Mouse (Mus musculus) retina, adult 2 months (tissue): Measurements from ENCODE around the gene Bcas1.

Experiments
- DNase-seq: peaks from one replicate; pipeline ENCODE4 v3.0.0-alpha.2; 2012; ENCODE audit warnings: low read depth, low spot score

Gene Bcas1

DNA sequence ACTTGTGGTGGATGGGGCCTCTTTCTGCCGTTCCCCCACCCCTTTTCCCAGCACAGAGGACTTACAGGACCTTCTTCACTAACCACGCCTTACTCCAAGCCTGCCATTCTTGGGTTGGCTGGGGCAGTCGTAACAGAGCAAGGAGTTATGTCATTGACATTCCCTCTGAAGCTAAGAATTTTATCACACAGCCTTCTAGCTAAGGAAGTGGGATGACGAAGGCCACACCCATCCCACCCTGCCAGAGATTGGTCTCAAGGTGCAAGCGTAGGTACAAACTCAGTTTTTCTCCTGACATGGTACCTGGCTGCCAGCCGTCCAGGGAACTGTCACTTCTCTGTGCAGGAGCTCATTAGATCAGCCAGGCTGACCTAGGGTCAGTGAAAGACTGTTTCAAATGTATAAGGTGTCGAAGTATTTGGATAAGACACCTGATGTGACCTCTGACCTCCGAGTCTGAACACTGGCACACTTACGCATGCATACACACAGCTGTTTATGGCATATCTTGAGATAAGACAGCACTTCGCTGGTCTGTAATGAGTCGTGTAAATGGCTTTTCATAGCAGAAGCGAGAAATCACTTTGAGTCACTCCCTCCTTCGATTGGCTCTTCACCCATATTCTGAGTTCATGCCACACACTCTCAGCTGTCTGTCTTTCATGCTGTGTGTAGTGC, 117.2 kb downstream of the Bcas1 start:
- DNase-seq: no peak

DNA sequence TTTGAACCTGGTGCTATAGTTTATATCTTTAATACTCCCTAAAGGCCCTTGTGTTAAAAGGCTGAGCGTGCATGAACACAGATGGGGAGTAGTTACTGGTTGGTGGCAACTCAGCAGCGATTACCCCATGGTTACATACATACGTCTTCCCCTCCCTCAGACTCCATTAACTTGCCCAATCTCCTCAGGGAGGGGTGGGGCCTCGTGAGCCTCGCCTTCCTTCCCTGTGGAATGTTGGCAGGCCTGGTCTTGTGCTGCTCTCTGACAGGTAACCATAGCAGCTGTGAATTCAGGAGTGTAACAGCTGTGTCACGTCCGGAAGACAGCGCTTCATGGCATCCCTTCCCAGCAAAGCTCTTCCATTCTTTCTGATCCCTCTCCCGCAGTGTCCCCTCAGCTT, 118.7 kb downstream of the Bcas1 start:
- no peak for DNase-seq

DNA sequence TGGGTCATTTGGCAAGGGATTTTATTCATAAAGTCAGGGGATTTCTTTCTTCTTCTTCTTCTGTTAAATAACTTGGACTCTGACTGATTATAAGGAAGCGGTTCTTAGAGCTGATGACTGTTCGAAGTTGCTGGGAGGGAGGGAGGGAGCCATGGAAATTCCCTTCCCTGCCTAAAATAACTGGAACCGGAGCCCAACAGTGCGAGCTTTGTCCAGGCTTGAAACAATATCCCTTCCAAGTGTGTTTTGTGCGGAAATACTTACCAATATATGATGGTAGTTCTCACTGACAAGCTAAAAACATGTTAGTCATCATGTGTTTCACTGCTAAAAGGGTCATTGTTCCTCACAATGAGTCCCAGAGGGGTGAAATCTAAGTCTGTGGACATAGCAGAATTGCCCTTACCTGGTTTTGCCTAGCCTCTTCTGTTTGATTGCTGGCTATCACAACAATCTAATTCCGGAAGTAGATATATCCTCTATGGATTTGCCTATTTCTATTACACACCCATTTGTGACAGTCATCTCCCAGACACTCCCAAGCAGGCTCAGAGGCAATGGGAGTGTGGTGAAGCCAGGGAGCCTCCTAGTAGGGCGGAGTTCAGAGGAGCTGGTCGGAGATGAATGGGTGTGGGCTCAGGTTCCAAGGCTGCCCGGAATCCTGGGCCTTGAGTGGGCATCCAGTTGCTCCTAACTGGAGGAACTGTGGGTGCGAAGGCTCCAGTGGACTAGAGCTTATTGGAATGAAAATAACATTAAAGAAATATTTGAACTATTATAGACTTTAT, 119.4 kb downstream of the Bcas1 start:
- DNase-seq: no peak

DNA sequence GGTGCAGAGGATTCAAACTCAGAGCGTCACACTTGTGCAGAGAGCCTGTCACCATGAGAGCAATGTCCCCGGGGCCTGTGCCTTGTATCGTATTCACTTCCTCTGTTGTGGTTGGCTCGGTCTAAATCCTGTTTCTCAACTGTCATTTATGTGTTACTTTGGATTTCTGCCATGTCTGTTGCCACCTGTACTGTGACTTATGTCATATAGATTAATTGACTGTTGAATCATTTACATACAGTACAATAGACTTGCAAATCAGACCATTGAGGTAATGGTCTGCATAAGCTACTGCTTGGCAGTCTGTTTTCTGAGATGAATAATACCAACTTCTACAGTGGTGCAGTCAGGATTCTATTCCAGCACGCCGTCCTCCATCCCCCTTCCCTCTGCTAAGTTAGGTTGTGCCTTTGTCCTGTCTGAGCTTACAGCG, 120.0 kb downstream of the Bcas1 start:
- no peak for DNase-seq

DNA sequence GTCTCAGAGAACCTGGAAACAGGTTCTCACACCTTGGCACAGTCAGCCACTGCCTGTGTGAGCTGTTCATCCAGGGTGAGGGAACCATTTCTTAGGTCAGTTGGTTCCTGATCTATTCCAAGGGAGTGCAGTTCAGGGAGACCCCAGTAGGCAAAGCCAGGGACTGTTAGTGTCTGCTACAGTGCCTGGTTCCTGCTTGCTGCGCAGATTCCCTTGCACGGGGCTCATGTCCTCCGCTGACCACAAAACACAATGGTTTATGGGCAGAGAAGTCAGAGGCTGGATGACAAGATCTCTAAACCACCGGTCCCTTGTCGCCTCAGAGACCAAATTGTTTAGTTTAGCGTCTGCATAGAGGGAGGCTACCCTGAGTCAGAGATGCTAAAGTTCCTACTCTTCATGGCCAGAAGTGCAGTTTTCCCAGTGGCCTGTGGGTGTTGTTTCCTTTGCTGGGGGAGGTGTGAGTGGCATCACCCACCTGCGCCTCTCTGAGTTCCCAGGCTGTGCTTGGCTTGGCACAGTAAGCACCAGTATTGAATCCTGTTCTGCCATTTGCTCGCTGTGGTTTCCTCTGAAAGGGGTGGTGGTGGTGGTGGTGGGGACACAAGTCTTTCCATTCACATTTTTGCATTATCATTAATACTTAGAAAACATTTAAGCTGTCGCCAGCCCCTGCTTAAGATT, 120.9 kb downstream of the Bcas1 start:
- no peak for DNase-seq

DNA sequence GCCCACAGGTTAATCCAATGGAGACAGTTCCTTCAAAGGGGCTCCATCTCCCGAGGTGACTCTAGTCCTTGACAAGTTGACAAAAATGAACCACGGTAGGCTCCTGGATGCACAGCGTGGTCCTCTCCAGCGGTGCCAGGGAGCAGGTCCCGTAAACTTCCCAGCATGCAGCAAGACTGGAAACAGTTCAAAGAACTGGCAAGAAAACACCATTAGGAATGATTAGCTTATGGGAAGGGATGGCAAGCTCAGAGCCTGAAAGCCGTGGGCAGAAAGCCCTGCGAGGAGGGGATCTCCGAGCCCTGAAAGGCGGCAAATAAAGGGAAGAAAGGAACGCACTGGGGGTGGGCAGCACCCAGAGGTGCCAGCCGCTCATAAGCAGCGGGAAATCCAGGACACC, 122.9 kb downstream of the Bcas1 start:
- DNase-seq: no peak

DNA sequence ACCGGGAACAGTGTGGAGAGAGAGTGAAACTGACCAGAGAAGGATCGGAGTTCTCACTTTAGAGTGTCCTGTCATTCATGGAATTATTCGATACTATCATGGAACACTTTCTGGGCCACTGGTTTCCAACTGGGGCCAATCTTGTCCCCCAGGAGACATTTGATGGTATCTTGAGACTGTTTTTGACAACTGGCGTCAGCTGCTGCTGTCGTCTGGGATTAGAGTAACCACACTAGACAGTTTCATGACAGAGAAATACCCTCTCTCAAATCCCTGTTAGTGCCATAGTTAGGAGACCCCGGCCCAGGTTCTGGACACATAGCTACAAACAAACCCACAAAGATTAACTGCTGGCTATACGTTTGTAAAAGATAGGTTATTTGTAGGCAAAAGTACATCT, 124.0 kb downstream of the Bcas1 start:
- DNase-seq: no peak

DNA sequence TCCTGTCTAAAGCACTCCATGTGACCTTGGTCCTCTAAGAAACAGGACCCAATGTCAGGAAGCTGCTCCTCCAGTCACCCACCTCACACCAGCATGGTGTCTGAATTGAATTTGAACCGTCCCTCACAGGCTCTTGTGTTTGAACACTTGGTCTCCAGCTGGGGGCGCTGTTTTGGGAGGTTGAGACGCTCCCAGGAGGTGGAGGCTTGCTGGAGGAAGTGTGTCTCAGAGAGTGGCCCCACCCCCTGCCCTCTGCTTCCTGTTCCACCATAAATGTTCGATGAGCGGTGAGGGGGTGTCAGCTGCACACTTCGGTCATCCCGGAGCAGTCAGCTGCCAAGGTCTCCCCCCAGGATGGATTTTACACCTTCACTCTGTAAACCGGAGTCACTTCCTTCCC, 124.8 kb downstream of the Bcas1 start:
- DNase-seq: no peak
